Mouse (Mus musculus) erythroblast, embryonic 14.5 days (primary cell): ENCODE results near the gene Zbtb21.

Source experiments
- GATA1 ChIP-seq: IDR thresholded peaks from 2 replicates; pipeline ENCODE4 v1.6.1; 2012; ENCODE audit warnings: low read length, inconsistent platforms, mixed read lengths
- TAL1 ChIP-seq: IDR thresholded peaks from 3 replicates; pipeline ENCODE4 v1.6.1; 2012; ENCODE audit warnings: low read length, inconsistent platforms, mixed read lengths

DNA sequence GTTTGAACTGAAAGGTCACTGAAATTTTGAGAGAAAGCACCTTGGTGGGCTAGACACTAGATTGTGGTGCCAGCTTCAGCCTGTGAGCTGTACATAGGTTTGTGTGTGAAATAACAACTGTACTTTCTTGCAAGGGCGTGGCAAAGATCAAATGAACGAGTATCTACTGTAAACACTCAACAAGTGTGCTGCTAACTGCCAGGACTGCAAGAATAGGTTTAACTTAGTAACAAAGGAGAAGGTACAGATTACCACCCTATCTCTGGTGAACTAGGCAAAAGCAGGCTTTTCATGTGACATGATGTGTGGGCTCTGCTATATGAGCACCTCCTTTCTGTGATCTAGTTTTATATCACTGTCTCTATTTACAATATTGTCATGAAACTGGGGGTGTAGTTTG lies 9.1 kb downstream of the Zbtb21 start:
- TF ChIP-seq TAL1: no peak
- no peak for TF ChIP-seq GATA1
